Mouse (Mus musculus) ovary, postnatal 36 days (tissue): ENCODE data around the gene Ccdc113.
"Not testable (repeated sequence)": the region's sequence is repeated elsewhere in the genome, so short reads cannot be mapped to it uniquely, and the experiment has no call there.

Experiments used
- DNase-seq: peaks from one replicate; pipeline ENCODE4 v3.0.0; 2022; ENCODE audit warnings: low spot score, mixed read lengths

Gene Ccdc113

GRCm38 (mm10) chr8:95602168-95602567 is 68.3 kb downstream of the Ccdc113 start:
- DNase-seq: no peak

DNA sequence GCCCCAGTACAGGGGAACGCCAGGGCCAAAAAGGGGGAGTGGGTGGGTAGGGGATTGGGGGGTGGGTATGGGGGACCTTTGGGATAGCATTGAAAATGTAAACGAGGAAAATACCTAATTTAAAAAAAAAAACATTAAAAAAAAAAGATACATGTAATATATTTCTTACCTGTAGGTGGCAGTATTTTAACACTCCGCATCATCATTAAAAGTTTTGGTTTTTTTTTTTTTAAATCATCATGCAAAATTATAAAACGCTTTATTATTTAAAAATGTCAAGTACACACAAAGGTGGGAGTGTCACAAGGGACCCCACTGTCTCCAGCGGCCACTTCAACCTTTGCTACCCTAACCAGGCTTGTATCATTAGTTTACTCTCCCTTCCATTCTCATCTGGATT is 72.6 kb downstream of the Ccdc113 start:
- not testable (repeated sequence) for DNase-seq

DNA sequence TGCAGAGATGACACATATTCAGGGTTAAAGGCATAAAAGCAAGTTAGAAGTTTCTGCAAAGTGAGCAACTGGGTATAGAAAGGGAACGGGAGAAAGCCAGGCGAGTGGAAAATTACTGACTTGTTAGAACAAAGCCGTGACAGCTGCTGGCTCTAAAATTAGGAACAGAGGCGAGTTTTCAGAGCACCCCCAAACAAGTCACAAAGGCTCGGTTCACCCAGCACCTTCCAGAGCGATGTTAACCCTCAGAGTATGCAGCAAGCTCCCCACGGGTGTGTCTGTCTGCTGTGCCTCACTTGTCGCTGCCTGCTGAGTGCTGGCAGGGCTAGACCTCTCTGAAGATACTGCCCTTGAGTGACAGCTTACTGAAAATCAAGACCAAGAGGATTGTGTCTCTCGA is 73.3 kb downstream of the Ccdc113 start:
- no peak for DNase-seq
